Mouse (Mus musculus) bone marrow macrophage, adult 2 months (primary cell): ENCODE measurements around the gene Ccdc170.

Source experiments
- CTCF ChIP-seq: IDR thresholded peaks from 2 replicates; pipeline ENCODE4 v1.5.1; 2012; ENCODE audit warnings: low read depth, mild to moderate bottlenecking, low read length, moderate library complexity
- POLR2A ChIP-seq: IDR thresholded peaks from 2 replicates; pipeline ENCODE4 v1.6.1; 2012; ENCODE audit warnings: mild to moderate bottlenecking, low read depth, low read length, borderline replicate concordance

DNA sequence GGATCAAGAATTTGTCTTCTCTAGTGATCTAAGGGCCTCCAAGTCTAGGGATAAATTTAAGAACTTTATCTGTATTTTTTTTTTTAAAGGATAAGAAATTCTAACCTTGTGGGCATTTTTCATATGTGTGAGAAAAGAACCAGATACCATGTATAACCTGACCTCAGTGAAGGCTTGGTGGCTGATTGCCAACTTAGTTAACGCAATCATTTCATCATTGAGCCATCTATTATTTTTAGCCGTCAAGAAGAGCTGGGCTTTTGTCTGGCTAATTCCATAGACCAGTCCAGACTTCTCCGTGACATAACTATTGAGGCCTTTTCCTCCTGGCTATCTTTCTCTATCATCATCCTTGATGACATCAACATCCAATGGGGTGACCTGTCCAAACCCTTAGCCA lies 6.9 kb upstream of the Ccdc170 start:
- TF ChIP-seq CTCF (no peak), POLR2A (no peak)
